ENCODE assay signal across 15 mouse cellular contexts in the genomic region with DNA sequence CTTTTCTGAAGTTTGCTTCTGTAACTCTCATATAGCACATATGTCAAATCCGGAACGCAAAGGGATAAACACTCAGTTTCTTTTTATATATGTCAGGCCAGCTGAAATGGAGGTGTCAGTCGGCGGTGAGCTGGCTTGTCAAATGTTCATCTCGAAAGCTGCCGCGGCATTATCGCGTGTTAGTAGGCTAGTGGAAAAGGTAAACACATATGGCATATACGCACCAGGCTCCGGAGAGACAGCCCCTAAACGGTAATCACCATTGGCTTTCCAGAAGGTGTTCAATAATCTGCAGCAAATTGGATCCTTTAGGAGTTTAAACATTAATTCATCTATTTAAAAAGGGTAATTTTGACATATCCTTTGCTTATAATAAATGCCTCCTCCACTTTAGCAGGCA.
A peak's percentile ranks its signal among the peaks of the same experiment; 100 is the strongest.
DNase-seq lines count a peak whose midpoint lies in the region; ATAC-seq lines count a peak whose summit lies in the region.
"Had no signal": no experiment of that assay in that cellular context is flagged by ENCODE, and none has a peak within 500 bp of the region (broad histone marks: within the 10 kb centered on the region; RNA-seq: fewer than 3 reads in every experiment).

No protein-coding gene starts in this region.

- no peak overlapping the region for H3K27ac ChIP-seq in lung, embryonic 15.5 days
- H3K27ac ChIP-seq: forebrain, embryonic 10.5 days; heart, embryonic 13.5 days; liver, embryonic 15.5 days had no signal

- no peak overlapping the region for H3K9ac ChIP-seq in lung, embryonic 15.5 days
- H3K9ac ChIP-seq: heart, embryonic 13.5 days; liver, embryonic 15.5 days had no signal

- DNase-seq in lung, postnatal 14 days = no peak
- peak; percentile 28 to 57 for DNase-seq in frontal cortex, postnatal 36 days (ENCODE audit: low spot score in 2 of 2)
- DNase-seq in left cerebral cortex, postnatal 25 days (ENCODE audit: low spot score in 2 of 2) = peak; percentile 32 to 72
- peak; percentile 31 for DNase-seq in telencephalon, adult 2 months (ENCODE audit: low read depth, low spot score)
- no peak for DNase-seq in gastrocnemius, adult 18-20 months (ENCODE audit: low spot score)
- DNase-seq: cerebellum, adult 18-20 months; gastrocnemius, postnatal 25 days; kidney, postnatal 36 days; thymus, adult 2 months had no signal

- peaks cover 3% of the 10 kb centered on the region; the same call in 1 of the 2 replicates for H3K4me1 ChIP-seq in lung, embryonic 15.5 days
- H3K4me1 ChIP-seq: forebrain, embryonic 10.5 days; liver, embryonic 15.5 days had no signal

- no peak overlapping the region for H3K4me3 ChIP-seq in lung, embryonic 15.5 days
- H3K4me3 ChIP-seq: forebrain, embryonic 10.5 days; heart, embryonic 13.5 days; liver, embryonic 15.5 days had no signal

- intact Hi-C loops in left cerebral cortex, postnatal 25 days (cut with DNase I) = loop anchor here (5.0 kb wide), 1 partner anchor 292 kb away; no protein-coding TSS in a partner anchor

- 66% methylated on average over 12 of the region's 12 CpGs for WGBS in lung, embryonic 15.5 days

- no peaks in the 10 kb centered on the region for H3K9me3 ChIP-seq in lung, embryonic 15.5 days
- H3K9me3 ChIP-seq: forebrain, embryonic 10.5 days; heart, embryonic 13.5 days; liver, embryonic 15.5 days had no signal

- H3K36me3 ChIP-seq in lung, embryonic 15.5 days = no peaks in the 10 kb centered on the region
- H3K36me3 ChIP-seq: forebrain, embryonic 10.5 days; heart, embryonic 13.5 days; liver, embryonic 15.5 days had no signal

- no peaks in the 10 kb centered on the region for H3K27me3 ChIP-seq in lung, embryonic 15.5 days
- H3K27me3 ChIP-seq: heart, embryonic 13.5 days; liver, embryonic 15.5 days had no signal

- peak overlapping the region; percentile 18; the same call in 1 of the 2 replicates for H3K4me2 ChIP-seq in lung, embryonic 15.5 days
- H3K4me2 ChIP-seq: heart, embryonic 13.5 days; liver, embryonic 15.5 days had no signal

- ATAC-seq in lung, embryonic 15.5 days (ENCODE audit: borderline replicate concordance, extremely low read depth, low FRiP score, low TSS enrichment) = no peak
- ATAC-seq in granulocyte monocyte progenitor cell, adult 5-6 weeks (replicated peaks; ENCODE audit: poor library complexity, severe bottlenecking) = no peak
- ATAC-seq: intestine, embryonic 16.5 days had no signal

Comparison
In these comparisons a context has a peak if more than half of its experiments do, and no peak if none do; other contexts are left out.
1. DNase-seq: peak in frontal cortex, postnatal 36 days (2 of 2), left cerebral cortex, postnatal 25 days (2 of 2) and telencephalon, adult 2 months (single experiment); none in lung, postnatal 14 days (single experiment) and gastrocnemius, adult 18-20 months (single experiment).